Mouse (Mus musculus): ENCODE results near the gene Cacna1a.
"Not testable (repeated sequence)": the region's sequence is repeated elsewhere in the genome, so short reads cannot be mapped to it uniquely, and the experiment has no call there.

Gene Cacna1a

GRCm38 (mm10) chr8:84477341-84477740 lies 89.1 kb downstream of the Cacna1a start:
- DNase-seq: no peak

- no peak for DNase-seq
Measured at GRCm38 (mm10) chr8:84483004-84483403, 94.8 kb downstream of the Cacna1a start.

DNA sequence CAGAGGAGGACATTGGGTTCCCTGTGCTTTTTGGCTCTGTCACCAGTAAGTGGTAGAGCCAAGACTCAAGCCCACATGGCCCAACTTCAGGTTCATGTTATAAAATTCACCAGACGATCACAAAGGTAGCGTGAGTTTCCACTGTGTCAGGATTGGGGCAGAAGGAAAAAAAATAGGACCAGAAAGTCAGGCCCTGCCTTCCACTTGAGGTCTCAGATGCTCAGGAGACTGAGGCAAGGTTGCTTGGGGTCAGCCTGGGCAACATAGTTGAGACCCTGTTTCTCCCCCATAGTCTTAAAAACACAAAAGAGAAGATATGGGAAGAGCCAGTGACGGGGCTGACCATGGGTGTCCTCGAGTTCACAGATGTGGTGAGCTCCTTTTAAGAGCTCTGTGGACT lies 97.1 kb downstream of the Cacna1a start:
- DNase-seq: no peak

DNA sequence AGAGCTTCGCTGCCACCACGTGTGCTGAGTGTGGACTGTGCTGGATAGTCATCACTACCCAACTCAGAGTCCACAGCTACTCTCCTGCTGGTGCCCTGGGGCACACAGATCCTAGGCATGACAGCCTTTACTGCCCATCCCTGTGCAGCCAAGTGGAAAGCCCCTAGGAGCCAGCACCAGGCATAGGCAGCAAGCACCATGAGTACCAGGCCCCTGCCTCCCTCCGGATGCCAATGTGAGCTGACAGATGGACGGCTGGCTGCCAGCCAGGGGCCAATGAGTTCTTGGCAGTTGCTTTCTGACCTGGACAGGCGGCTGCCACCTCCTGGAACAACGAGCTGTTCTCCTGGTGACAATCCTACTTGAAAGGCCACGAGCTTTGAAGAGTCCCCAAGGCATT lies 97.6 kb downstream of the Cacna1a start:
- no peak for DNase-seq

DNA sequence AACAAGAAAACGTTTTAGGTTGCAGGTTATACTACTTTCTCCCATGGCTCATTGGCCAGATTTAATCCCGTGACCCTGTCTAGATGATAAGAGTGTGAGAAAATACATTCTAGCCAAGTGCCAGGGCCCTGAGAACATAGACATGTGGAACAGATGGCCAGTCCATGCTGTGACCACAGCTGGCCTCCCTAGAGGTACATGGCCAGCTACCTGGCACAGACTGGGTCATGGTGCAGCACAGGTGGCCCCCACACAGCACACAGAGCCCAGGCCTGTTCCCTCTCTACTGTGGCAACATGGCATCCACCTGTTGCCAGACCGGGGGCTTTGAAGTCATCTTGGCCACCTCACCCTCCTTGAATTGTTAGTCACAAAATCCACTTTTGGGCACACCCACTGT lies 101.0 kb downstream of the Cacna1a start:
- DNase-seq: no peak

GRCm38 (mm10) chr8:84494541-84495084 lies 106.4 kb downstream of the Cacna1a start:
- no peak for DNase-seq

GRCm38 (mm10) chr8:84501181-84501580 lies 112.9 kb downstream of the Cacna1a start:
- DNase-seq: no peak

DNA sequence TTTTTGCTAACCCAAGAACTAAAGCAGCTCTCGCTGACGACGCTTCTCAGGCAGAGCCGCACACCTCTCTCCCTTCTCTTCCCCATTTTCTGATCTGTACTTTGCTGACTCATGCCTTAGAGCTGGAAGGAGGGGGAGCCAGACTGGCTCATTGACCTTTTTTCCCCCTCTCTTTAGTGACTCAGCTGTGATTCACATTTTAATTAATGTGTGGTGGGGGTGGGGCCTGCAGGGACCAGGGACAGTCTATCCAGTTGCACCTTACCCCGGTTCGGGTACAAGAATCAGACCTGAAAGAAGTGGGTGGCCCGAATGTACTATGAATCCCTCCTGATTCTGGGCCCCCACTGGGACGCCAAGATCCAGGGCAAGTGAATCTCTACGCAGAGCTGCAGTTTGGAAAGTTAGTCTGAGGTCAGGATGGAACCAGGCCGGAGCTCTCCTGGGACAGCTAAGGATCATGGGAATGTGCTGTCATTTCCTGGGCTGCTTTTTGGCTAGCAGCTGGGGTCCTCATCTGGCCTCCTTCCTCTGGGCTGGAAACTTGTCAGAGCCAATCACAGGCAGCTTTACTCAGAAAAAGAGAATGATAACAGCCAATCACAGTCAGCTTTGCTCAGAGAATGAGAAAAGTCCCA lies 113.5 kb downstream of the Cacna1a start:
- no peak for DNase-seq

GRCm38 (mm10) chr8:84502638-84503037 lies 114.4 kb downstream of the Cacna1a start:
- DNase-seq: no peak

DNA sequence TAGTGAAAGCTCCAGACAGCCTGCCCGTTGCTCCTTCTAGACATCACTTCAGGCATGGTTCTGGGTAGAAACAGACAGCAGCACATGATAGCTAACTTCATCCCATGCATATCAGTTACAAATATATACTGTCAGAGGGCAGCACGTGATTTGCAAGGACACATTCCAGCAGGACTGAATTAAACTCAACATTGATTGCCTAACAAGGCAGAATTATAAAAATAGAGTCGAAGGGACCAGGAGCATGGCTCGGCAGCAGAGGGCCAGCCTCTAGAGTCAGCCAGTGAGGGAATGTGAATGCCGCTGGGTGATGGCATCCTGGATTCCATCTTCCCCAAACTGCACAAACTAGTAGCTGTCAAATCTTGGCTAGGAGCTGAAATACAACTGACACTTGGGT lies 119.0 kb downstream of the Cacna1a start:
- DNase-seq: no peak

DNA sequence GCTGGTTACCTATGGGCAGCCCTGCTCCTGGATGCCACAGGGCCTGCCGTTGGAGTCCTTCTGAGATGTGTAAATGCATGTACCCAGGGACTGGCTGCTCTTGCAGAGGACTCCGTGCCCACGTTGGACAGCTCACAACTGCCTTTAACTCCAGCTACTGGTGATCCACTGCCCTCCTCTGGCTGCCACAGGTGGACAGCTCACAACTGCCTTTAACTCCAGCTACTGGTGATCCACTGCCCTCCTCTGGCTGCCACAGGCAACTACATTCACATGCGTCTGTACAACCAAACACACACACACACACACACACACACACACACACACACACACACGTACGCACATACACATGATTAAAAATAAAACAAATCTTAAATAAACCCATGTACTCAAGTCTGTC lies 121.5 kb downstream of the Cacna1a start:
- DNase-seq: not testable (repeated sequence)

- no peak for DNase-seq
Measured at GRCm38 (mm10) chr8:84511621-84512020, 123.4 kb downstream of the Cacna1a start.

- peak; percentile 41 for DNase-seq
Measured at GRCm38 (mm10) chr8:84513765-84514164, 125.5 kb downstream of the Cacna1a start.

DNA sequence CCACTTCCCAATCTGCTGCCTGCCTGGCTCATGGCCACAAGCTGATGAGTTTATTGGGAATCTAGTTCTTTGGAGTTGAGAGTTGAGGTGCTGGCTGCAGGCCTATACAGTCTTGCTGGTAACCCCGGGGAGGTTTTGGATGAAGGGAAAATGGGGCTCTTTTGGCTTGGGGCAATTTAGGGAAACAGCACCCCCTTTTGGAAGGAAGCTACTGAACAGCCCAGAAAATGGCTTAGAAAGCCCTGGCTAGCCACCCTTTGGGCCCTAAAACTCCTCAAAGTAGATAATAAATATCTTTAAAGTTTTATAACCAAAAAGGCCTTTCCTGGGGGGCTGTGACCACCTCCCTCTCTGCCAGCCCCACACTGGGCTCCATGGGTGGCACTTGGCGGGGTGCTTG lies 129.9 kb downstream of the Cacna1a start:
- DNase-seq: no peak

DNA sequence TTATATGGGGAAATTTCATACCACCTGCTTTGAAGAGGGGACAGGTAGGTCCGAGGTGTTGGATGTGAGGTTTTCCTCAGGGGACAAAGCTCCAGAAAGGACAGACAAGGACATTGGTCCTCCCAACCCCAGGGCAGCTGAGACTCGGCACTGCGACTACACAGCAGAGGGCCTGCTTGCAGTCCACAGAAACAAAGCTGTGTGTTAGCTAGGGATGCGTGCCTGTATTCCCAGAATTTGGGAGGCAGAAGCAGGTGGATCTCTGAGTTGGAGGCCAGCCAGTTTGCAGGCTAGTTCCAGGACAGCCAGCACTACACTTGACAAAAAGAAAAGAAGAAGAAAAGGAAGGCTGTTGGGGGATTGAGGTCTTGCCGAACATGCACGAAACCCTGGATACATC lies 130.5 kb downstream of the Cacna1a start:
- DNase-seq: no peak

- DNase-seq: peak; percentile 26
Measured at GRCm38 (mm10) chr8:84519767-84520626, 131.8 kb downstream of the Cacna1a start.

DNA sequence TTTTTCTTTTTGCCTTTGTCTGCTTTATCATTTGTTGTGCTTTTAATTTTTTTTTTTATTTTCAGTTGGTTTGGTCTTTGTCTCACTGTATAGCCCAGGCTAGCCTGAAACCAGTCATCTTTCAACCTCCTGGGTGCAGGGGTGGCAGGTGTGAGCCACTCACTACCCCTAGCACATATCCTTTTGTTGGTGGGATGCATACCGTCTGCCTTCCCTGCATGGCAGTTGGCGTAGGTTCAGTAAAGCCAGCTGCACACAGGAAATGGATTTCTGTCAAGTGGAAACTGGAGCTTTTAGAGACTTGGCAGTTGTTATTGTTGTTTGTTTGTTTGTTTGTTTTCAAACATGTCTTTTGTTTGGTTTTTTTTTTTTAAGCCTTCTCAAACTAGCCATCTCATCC lies 132.8 kb downstream of the Cacna1a start:
- DNase-seq: peak; percentile 45

DNA sequence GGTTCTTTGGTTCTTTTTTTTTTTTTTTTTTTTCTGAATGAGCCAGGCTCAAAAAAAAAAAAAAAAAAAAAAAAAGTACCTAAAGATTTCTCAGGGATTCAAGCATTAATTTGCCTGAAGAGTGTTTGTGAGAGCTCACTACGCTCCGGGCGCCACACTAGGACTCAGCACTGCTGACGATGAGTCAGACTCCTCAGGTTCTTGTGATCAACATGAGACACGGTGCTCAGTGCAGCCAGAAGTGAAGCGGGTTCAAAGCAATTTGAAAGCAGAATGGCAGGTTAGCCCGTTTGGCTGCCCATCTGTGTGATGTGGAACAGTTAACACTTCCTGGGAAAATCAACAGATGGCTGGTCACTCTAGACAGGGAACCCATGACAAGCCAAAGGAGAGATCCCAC lies 139.8 kb downstream of the Cacna1a start:
- no peak for DNase-seq

DNA sequence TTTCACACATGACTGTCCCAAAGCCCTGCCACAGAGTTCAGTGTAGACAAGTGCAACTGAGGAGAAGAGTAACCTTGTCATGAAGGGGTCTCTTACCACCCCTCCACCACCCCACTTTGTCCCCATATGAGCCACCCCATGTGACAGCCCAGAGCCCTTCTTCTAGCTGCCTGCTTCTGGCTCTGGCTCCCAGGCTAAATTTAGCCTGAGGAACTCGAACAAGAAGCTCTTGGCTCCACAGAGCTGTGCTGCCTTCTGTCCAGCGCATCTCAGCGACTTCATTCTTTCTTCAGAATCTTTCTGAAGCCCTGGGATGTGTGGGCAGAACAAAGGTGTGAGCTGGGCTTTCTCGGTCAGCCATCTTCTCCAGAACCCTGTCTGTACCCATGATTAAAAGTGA lies 141.3 kb downstream of the Cacna1a start:
- no peak for DNase-seq

GRCm38 (mm10) chr8:84532725-84533124 lies 144.5 kb downstream of the Cacna1a start:
- DNase-seq: no peak

DNA sequence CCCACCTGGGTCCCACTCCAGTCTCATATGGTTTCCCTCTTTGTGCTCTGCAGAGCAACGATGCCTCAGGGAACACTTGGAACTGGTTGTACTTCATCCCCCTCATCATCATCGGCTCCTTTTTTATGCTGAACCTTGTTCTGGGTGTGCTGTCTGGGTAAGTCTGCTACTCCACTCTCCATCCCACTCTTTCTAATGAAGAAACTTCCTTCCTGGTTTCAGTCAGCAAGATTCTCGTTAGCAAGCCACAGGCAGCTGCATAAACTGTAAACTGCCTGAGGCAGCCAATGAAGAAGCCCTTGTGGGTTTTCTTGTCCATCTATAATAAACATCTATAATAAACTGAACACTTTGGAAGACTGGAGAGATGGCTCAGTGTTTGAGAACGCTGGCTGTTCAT lies 145.1 kb downstream of the Cacna1a start:
- DNase-seq: no peak

- DNase-seq: no peak
Measured at GRCm38 (mm10) chr8:84536917-84537316, 148.7 kb downstream of the Cacna1a start.

DNA sequence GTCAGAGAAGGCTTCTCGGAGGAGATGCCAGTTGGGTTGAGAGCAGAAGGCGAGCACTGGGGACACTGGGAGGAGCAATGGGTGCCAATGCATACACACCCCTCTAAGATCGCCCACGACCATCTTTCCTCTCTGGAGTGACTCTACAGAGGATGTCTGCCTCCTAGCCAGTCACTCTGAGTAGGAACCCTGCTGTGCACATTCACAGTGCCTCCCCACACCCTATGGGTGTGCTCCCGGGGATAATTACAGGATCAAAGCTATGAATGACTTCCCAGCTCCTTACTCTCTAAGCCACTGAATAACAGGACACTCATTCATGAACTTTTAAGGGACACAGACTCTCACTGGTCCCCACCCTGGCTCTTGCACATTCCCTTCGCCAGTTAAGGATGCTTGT lies 151.1 kb downstream of the Cacna1a start:
- DNase-seq: no peak

DNA sequence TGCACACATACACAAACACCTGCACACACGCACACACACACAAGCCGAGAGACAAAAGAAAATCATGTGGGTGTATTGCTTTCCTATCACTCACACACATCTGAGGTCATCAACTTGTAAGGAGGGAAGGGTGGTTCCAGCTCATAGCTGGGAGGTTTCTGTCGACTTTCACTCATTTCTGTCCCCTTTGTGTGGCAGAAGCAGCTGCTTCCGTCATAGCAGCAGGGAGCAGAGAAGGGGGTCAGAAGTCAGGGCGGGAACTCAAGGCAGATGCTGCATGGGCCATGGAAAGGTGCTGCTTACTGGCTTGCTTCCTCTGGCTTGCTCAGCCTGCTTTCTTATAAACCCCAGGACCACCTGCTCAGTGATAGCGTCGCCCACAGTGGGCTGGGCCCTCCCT lies 154.2 kb downstream of the Cacna1a start:
- peak; percentile 68 for DNase-seq

All from thymus, postnatal 14 days (tissue).